In genomic region chr5:113908592-113909441, GRCm38 (mm10) we compare ENCODE assay signal across 8 mouse cellular contexts. TPM values are rescaled to one million over a fixed set of nuclear protein-coding genes. Genes with fewer than 3 reads are reported as not detected.
DNase-seq lines count a peak whose midpoint lies in the region; ATAC-seq lines count a peak whose summit lies in the region.

TSS of gene Coro1c (minus strand) at chr5:113908758.

- H3K9me3 ChIP-seq in hindbrain, embryonic 15.5 days: no peaks in the 10 kb centered on the region

- ATAC-seq in hindbrain, embryonic 15.5 days (ENCODE audit: low FRiP score, low read depth): peak; percentile 91

- no peaks in the 10 kb centered on the region for H3K27me3 ChIP-seq in hindbrain, embryonic 15.5 days

- H3K4me3 ChIP-seq in hindbrain, embryonic 15.5 days: peak within 1 kb of the TSS; percentile 92

- H3K9ac ChIP-seq in hindbrain, embryonic 15.5 days: peak within 1 kb of the TSS; percentile 91

- under 1% methylated on average over 67 of the region's 68 CpGs for WGBS in hindbrain, embryonic 15.5 days

- H3K36me3 ChIP-seq in hindbrain, embryonic 15.5 days: no peaks in the 10 kb centered on the region

- DNase-seq in T-cell, adult 2 months (ENCODE audit: low spot score): peak; percentile 98
- DNase-seq in cerebellum, postnatal 36 days: peak; percentile 99
- peak; percentile 96 to 98 for DNase-seq in frontal cortex, postnatal 36 days (ENCODE audit: low spot score in 2 of 2)
- peak; percentile 96 for DNase-seq in left cerebral cortex, adult 11 months (ENCODE audit: low spot score)
- peak; percentile 99 to 100 for DNase-seq in lung, postnatal 4 days
- peak; percentile 98 for DNase-seq in retina, postnatal 7 days (ENCODE audit: low read depth, low spot score)
- peak; percentile 99 for DNase-seq in urinary bladder, adult 2 months (ENCODE audit: low spot score)

- peak within 1 kb of the TSS; percentile 70 for H3K4me2 ChIP-seq in hindbrain, embryonic 15.5 days

- H3K4me1 ChIP-seq in hindbrain, embryonic 15.5 days (replicated peaks): peaks cover 37% of the 10 kb centered on the region

- H3K27ac ChIP-seq in hindbrain, embryonic 15.5 days (replicated peaks): peak within 1 kb of the TSS; percentile 97

RNA-seq across cellular contexts. Expression of gene Coro1c, which starts in this region (rescaled TPM):
- polyA plus RNA-seq in hindbrain, embryonic 15.5 days (2015; fragmentation: Nextera tagmentation; extraction: Ambion mirVana): 175 and 182 TPM in 2 replicates
- polyA plus RNA-seq in urinary bladder, adult 2 months (2012; rRNA removed): 116 and 159 TPM in 2 replicates

Comparison
In these comparisons a context has a peak if more than half of its experiments do, and no peak if none do; other contexts are left out.
1. Peak in every context shown above with its lines: DNase-seq, ATAC-seq, H3K4me3 ChIP-seq and H3K27ac ChIP-seq.